Mouse (Mus musculus) olfactory bulb, adult 2 months (tissue): ENCODE data around the gene Dgkb.

Source experiments
- CTCF ChIP-seq: fragments of 200-500 bp; IDR thresholded peaks from 2 replicates; pipeline ENCODE4 v1.5.1; 2012; ENCODE audit warnings: low read depth, mild to moderate bottlenecking, low read length, moderate library complexity; ENCODE audit not compliant: insufficient read depth
- POLR2A ChIP-seq: fragments of 200-500 bp; IDR thresholded peaks from 2 replicates; pipeline ENCODE4 v1.6.1; 2012; ENCODE audit warnings: mild to moderate bottlenecking, low read depth, low read length, moderate library complexity; ENCODE audit not compliant: insufficient read depth

DNA sequence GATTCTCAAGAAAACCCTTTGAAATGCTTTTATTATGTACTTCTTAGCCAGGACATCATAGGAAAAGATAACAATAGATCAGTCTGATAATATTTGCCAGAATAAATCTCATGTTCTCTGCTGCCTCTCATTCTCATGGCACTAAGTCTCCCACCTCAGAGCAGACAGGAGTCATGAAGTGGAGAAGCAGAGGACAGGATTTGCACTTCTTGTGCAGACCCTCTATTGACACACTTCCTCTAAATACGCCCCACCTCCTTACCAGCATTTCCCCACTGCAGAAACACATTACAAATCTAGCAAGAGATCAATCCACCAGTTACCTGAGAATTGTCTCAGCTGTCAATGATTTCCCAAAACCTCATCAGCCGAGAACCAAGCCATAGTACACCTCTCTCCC is 42.9 kb upstream of the Dgkb start:
- no peak for TF ChIP-seq CTCF
- no peak for TF ChIP-seq POLR2A
